Mouse (Mus musculus): ENCODE measurements at regions not wholly inside any gene's neighbourhood (a gene's known extent, or its start where the extent isn't known, plus 50 kb on each side); places are given as distances from the start of the nearest gene placed in this dataset.

DNA sequence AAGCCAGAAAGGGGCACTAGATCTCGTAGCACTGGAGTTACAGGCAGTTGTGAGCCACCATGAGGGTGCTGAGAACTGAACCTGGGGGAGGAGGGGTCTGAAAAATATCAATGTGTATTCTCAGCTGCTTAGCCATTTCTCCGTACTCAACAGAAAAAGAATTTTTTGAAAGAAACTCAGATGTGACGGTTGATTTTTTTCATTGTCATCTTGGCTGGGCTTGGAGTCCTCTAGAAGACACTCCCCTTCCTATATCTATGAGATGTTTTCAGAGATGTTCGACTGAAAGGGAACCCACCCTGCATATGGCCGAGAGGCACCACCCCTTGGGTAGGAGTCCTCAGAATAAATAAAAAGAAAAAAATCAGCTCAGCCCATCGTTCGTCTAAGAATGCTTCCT lies 110.1 kb downstream of the Tomm20 start:
- TF ChIP-seq POLR2A (IDR thresholded peaks at IDR 0.05; ENCODE audit: control insufficient read depth in 1 of 2, insufficient read depth in 1 of 2, low read depth in 1 of 2, low read length in 2 of 2, poor library complexity in 1 of 2) (no peak), NRF1 (IDR thresholded peaks at IDR 0.05; ENCODE audit: insufficient read depth, low read depth, low read length, poor library complexity, severe bottlenecking) (no peak), EP300 (IDR thresholded peaks at IDR 0.05; ENCODE audit: low read depth in 1 of 2, low read length in 2 of 2) (0 out of 4 replicates have a peak, but pooled peaks of 1 of the 2 experiments have one; percentile 45), CTCF (IDR thresholded peaks at IDR 0.05 in 2 of 3, conservative IDR thresholded peaks at IDR 0.05 in 1 of 3; ENCODE audit: control insufficient read depth in 1 of 3, insufficient read depth in 1 of 3, low read depth in 2 of 3, low read length in 3 of 3, poor library complexity in 1 of 3, severe bottlenecking in 1 of 3) (no peak), CHD2 (IDR thresholded peaks at IDR 0.05; ENCODE audit: low read length) (no peak), CHD1 (IDR thresholded peaks at IDR 0.05; ENCODE audit: low read depth, low read length) (no peak), BHLHE40 (IDR thresholded peaks at IDR 0.05; ENCODE audit: borderline replicate concordance, low read depth, low read length) (no peak), POLR2AphosphoS5 (IDR thresholded peaks at IDR 0.05; ENCODE audit: borderline replicate concordance, low read depth, low read length) (no peak)
